Mouse (Mus musculus): ENCODE data around the gene Rptor. TPM values are rescaled to one million over a fixed set of nuclear protein-coding genes. Genes with fewer than 3 reads are reported as not detected.

The Rptor gene
- polyA plus RNA-seq, 1 experiment = 43.6 TPM

GRCm38 (mm10) chr11:119694146-119694860 is 91.6 kb downstream of the Rptor start:
- no peak overlapping the region for H3K4me3 ChIP-seq (replicated peaks; ENCODE audit: insufficient read depth, low read depth, low read length)
- H3K27ac ChIP-seq (ENCODE audit: insufficient read depth, low read length) = no peak overlapping the region
- H3K4me1 ChIP-seq (ENCODE audit: control insufficient read depth, insufficient read depth, low read length) = peaks cover 31% of the 10 kb centered on the region
- no peak for TF ChIP-seq CTCF (IDR thresholded peaks at IDR 0.05; ENCODE audit: borderline replicate concordance, insufficient read depth, low read depth, low read length)
- no peak for TF ChIP-seq POLR2A (IDR thresholded peaks at IDR 0.05; ENCODE audit: borderline replicate concordance, insufficient read depth, low read length)
- no peak for DNase-seq
- no peaks in the 10 kb centered on the region for H3K27me3 ChIP-seq (ENCODE audit: control insufficient read depth, insufficient read depth, low read length)
- WGBS = 49% methylated on average over 10 of the region's 10 CpGs

- 55% methylated on average over 2 of the region's 2 CpGs for WGBS
These were observed 93.7 kb downstream of the Rptor start for GRCm38 (mm10) chr11:119696401-119696800.

GRCm38 (mm10) chr11:119705381-119706066 is 102.8 kb downstream of the Rptor start:
- TF ChIP-seq CTCF (IDR thresholded peaks at IDR 0.05; ENCODE audit: borderline replicate concordance, insufficient read depth, low read depth, low read length) = no peak
- TF ChIP-seq POLR2A (IDR thresholded peaks at IDR 0.05; ENCODE audit: borderline replicate concordance, insufficient read depth, low read length) = no peak
- Histone ChIP-seq H3K27me3 (ENCODE audit: control insufficient read depth, insufficient read depth, low read length) (no peaks in the 10 kb centered on the region), H3K4me1 (ENCODE audit: control insufficient read depth, insufficient read depth, low read length) (peaks cover 7% of the 10 kb centered on the region; the same call in 1 of the 2 replicates), H3K4me3 (replicated peaks; ENCODE audit: insufficient read depth, low read depth, low read length) (no peak overlapping the region), H3K27ac (ENCODE audit: insufficient read depth, low read length) (no peak overlapping the region)
- DNase-seq = no peak
- 89% methylated on average over 4 of the region's 6 CpGs for WGBS

More at GRCm38 (mm10) chr11:119696401-119696800, 93.7 kb downstream of the Rptor start:
- no peak for DNase-seq
- TF ChIP-seq POLR2A (IDR thresholded peaks at IDR 0.05; ENCODE audit: borderline replicate concordance, insufficient read depth, low read length) (no peak), CTCF (IDR thresholded peaks at IDR 0.05; ENCODE audit: borderline replicate concordance, insufficient read depth, low read depth, low read length) (no peak)
- no peak overlapping the region for H3K27ac ChIP-seq (ENCODE audit: insufficient read depth, low read length)
- H3K27me3 ChIP-seq (ENCODE audit: control insufficient read depth, insufficient read depth, low read length) = no peaks in the 10 kb centered on the region
- peaks cover 18% of the 10 kb centered on the region for H3K4me1 ChIP-seq (ENCODE audit: control insufficient read depth, insufficient read depth, low read length)
- H3K4me3 ChIP-seq (replicated peaks; ENCODE audit: insufficient read depth, low read depth, low read length) = no peak overlapping the region

- WGBS = 74% methylated on average over 1 of the region's 1 CpGs
- peaks cover 14% of the 10 kb centered on the region; the same call in 1 of the 2 replicates for H3K4me1 ChIP-seq (ENCODE audit: control insufficient read depth, insufficient read depth, low read length)
- H3K27me3 ChIP-seq (ENCODE audit: control insufficient read depth, insufficient read depth, low read length) = no peaks in the 10 kb centered on the region
- TF ChIP-seq CTCF (IDR thresholded peaks at IDR 0.05; ENCODE audit: borderline replicate concordance, insufficient read depth, low read depth, low read length) (no peak), POLR2A (IDR thresholded peaks at IDR 0.05; ENCODE audit: borderline replicate concordance, insufficient read depth, low read length) (no peak)
- H3K27ac ChIP-seq (ENCODE audit: insufficient read depth, low read length) = no peak overlapping the region
- no peak for DNase-seq
- H3K4me3 ChIP-seq (replicated peaks; ENCODE audit: insufficient read depth, low read depth, low read length) = no peak overlapping the region
These were observed 104.6 kb downstream of the Rptor start for GRCm38 (mm10) chr11:119707259-119707658.

GRCm38 (mm10) chr11:119709239-119709638 is 106.5 kb downstream of the Rptor start:
- 62% methylated on average over 4 of the region's 4 CpGs for WGBS

GRCm38 (mm10) chr11:119710338-119710737 is 107.6 kb downstream of the Rptor start:
- no peak overlapping the region for H3K27ac ChIP-seq (ENCODE audit: insufficient read depth, low read length)
- no peak overlapping the region for H3K4me3 ChIP-seq (replicated peaks; ENCODE audit: insufficient read depth, low read depth, low read length)
- TF ChIP-seq POLR2A (IDR thresholded peaks at IDR 0.05; ENCODE audit: borderline replicate concordance, insufficient read depth, low read length) (no peak), CTCF (IDR thresholded peaks at IDR 0.05; ENCODE audit: borderline replicate concordance, insufficient read depth, low read depth, low read length) (no peak)
- 97% methylated on average over 3 of the region's 3 CpGs for WGBS
- no peaks in the 10 kb centered on the region for H3K27me3 ChIP-seq (ENCODE audit: control insufficient read depth, insufficient read depth, low read length)
- H3K4me1 ChIP-seq (ENCODE audit: control insufficient read depth, insufficient read depth, low read length) = peaks cover 14% of the 10 kb centered on the region; the same call in 1 of the 2 replicates
- DNase-seq = no peak

More at GRCm38 (mm10) chr11:119709239-119709638, 106.5 kb downstream of the Rptor start:
- Histone ChIP-seq H3K4me1 (ENCODE audit: control insufficient read depth, insufficient read depth, low read length) (peaks cover 14% of the 10 kb centered on the region; the same call in 1 of the 2 replicates), H3K4me3 (replicated peaks; ENCODE audit: insufficient read depth, low read depth, low read length) (no peak overlapping the region), H3K27ac (ENCODE audit: insufficient read depth, low read length) (no peak overlapping the region), H3K27me3 (ENCODE audit: control insufficient read depth, insufficient read depth, low read length) (no peaks in the 10 kb centered on the region)
- no peak for DNase-seq
- no peak for TF ChIP-seq CTCF (IDR thresholded peaks at IDR 0.05; ENCODE audit: borderline replicate concordance, insufficient read depth, low read depth, low read length)
- no peak for TF ChIP-seq POLR2A (IDR thresholded peaks at IDR 0.05; ENCODE audit: borderline replicate concordance, insufficient read depth, low read length)

GRCm38 (mm10) chr11:119710822-119711221 is 108.1 kb downstream of the Rptor start:
- 90% methylated on average over 5 of the region's 5 CpGs for WGBS
- TF ChIP-seq POLR2A (IDR thresholded peaks at IDR 0.05; ENCODE audit: borderline replicate concordance, insufficient read depth, low read length) (no peak), CTCF (IDR thresholded peaks at IDR 0.05; ENCODE audit: borderline replicate concordance, insufficient read depth, low read depth, low read length) (no peak)

More at GRCm38 (mm10) chr11:119710822-119711221, 108.1 kb downstream of the Rptor start:
- Histone ChIP-seq H3K4me3 (replicated peaks; ENCODE audit: insufficient read depth, low read depth, low read length) (no peak overlapping the region), H3K27me3 (ENCODE audit: control insufficient read depth, insufficient read depth, low read length) (no peaks in the 10 kb centered on the region), H3K27ac (ENCODE audit: insufficient read depth, low read length) (no peak overlapping the region), H3K4me1 (ENCODE audit: control insufficient read depth, insufficient read depth, low read length) (peaks cover 19% of the 10 kb centered on the region)
- DNase-seq = no peak
